Mouse (Mus musculus): Measurements from ENCODE around the gene Otud7a.

- TF ChIP-seq CTCF (IDR thresholded peaks at IDR 0.05; ENCODE audit: low read depth) (no peak), EP300 (IDR thresholded peaks at IDR 0.05; ENCODE audit: low read depth) (no peak)
Observed at GRCm38 (mm10) chr7:63497051-63497547, 52.5 kb downstream of the Otud7a start.
